Mouse (Mus musculus) cortical plate, adult 2 months (tissue): Measurements from ENCODE around the gene Asf1b.

Experiments
- CTCF ChIP-seq: fragments of 200-500 bp; IDR thresholded peaks from 2 replicates; pipeline ENCODE4 v1.5.1; 2011; ENCODE audit warnings: mild to moderate bottlenecking, control low read depth, low read length; ENCODE audit not compliant: insufficient read depth; ENCODE audit errors: extremely low read depth
- POLR2A ChIP-seq: fragments of 200-500 bp; IDR thresholded peaks from 2 replicates; pipeline ENCODE4 v1.6.1; 2011; ENCODE audit warnings: mild to moderate bottlenecking, low read length, control low read depth; ENCODE audit not compliant: insufficient read depth; ENCODE audit errors: extremely low read depth

GRCm38 (mm10) chr8:83941066-83941677 lies 14.1 kb upstream of the Asf1b start:
- TF ChIP-seq POLR2A (no peak), CTCF (no peak)
